Mouse (Mus musculus): ENCODE results near the gene Ptprs.

DNA sequence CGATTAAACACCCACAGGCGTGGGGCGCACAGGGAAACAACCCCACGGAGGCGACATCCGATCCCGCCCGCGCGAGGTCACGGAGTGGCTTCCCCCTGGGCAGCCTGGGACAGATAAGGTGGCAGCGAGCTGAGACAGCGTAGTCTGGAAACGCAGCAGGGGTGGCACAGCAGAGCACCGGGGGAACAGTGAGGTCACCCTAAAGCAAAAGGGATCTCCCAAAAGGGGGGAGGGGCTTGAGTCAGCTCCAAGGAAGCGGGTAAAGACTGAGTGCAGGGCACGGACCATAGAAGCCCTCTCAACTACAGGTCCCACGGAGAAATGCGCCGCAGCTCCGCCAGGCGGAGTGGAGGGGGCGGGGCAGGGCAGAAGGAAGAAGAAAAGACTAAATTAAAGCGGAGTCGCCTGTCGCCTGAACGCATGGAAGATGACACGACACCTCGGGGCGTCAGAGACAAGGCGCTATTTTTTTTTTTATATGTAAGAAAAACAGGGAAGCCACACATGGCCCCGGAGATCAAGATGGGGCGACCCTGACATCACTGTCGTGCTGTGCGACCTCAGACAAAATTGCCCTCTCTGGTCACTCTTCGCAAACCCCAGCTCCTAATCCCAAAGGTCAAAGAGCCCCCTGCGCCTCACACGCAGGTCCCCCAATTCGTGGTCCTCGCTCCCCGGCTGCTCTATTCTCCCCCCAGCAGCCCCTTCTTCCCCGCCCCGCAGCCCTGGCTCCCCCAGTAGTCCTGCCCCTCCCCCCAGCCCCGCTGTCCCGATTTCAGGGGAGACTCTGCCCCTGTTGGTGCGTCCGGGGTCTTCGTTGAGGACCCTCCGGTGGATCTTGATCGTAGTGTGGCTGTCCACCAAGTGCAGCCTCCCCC, 3.3 kb downstream of the Ptprs start:
- TF ChIP-seq CTCF (IDR thresholded peaks at IDR 0.05; ENCODE audit: extremely low read depth, insufficient read depth, low read length) (peak; percentile 33), POLR2A (IDR thresholded peaks at IDR 0.05; ENCODE audit: extremely low read depth, insufficient read depth, low read length) (no peak)

Data from cortical plate, adult 2 months (tissue).